Mouse (Mus musculus): ENCODE results near the gene Wdr17.
"Not testable (repeated sequence)": the region's sequence is repeated elsewhere in the genome, so short reads cannot be mapped to it uniquely, and the experiment has no call there.

The Wdr17 gene

GRCm38 (mm10) chr8:54791858-54792698 is 94.9 kb downstream of the Wdr17 start:
- no peak for DNase-seq (ENCODE audit: low spot score in 2 of 2)

GRCm38 (mm10) chr8:54780134-54780942 is 106.6 kb downstream of the Wdr17 start:
- DNase-seq (ENCODE audit: low spot score in 2 of 2), result peak in 1 of 2 experiments; percentile 15

DNA sequence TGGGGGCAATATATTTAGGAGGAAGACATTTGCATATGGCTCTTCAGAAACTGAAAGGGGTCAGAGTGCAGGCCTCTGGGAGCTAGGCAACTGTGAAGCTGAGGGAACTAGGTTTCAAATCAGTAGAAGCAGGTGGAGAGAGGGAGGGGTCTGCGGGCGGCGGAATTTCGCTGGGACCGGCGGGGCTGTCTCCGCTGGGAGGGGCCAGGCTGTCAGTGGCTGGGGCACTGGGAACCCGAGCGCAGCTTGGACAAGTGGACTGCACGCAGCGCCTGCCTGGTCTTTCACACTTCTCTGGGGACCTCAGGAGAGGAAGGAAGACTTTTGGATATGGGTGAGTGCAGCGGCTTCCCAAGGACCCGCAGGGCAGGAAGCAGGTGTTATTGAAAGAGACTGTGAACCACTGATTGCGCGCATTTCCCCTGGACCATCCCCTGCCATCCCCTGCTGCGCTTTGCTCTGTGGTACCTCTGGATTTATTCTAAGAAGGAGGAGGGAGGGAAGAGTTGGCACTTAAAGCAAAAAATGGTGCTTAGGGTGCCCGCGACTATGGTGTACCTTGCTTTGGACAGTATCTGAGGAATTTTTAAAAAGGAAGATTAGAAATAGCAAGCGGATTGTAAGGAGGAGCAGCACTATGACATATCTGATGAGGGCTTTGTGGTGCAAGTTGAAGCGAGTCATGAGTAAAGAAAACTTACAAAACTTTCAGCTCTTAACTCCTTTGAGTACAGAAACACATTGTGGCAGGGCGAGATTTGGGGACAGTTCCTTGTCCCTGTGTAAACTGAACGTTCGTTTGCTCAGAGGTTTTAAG is 107.5 kb downstream of the Wdr17 start:
- DNase-seq (ENCODE audit: low spot score in 2 of 2), result peak in 1 of 2 experiments; percentile 14

DNA sequence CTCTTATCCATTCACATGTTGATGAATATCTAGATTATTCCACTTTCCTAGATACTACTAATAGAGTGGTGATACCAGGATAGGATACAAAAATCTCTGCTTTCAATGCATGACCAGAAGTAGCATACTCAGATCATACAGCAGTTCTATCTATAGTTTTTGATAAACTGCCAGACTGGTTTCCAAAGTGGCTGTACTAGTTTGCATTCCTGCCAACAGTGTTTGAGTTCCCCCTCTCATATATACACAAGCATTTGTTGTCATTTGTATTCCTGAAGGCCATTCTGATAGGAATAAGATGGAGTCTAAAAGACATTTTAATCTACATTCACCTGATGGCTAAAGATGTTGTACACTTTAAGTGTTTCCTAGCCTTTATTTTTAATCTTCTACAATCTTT is 110.0 kb downstream of the Wdr17 start:
- no peak for DNase-seq (ENCODE audit: low spot score in 2 of 2)

DNA sequence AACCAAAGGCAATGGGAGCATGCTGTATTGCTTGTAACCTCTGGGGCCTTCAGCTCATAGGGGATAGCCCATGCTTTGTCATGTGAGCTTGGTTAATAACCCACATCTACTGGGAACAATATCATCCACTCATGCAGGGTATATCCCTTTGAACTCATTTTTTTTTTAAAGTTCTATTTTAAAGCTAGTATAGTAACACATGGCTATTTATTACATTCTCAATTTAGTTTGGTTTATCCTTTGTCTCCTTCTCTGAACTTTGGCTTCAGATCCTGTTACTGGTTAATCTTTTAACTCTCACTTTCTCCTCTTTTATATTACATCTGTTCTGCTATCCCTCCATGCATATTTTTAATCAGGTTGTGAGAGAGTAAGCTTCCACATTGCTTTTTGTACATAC is 110.7 kb downstream of the Wdr17 start:
- DNase-seq (ENCODE audit: low spot score in 2 of 2), result no peak

DNA sequence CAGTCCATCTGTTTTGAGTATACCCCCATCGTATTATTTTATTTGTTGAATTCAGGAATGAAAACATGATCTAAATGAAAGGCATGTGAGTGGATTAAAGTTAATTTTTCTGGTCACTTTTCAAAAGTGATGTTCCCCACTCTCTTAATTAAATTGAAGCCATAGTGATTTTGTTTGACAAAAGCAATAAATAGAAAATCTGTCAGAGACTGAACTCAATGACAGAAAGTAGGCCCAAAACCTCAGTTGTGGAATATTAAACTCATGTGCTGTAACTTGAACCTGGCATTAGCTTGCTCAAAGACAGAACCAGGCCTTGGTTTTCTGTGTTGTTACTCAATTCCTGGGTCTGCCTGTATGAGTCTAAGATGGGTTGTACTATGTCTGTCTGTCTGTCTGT is 129.3 kb downstream of the Wdr17 start:
- no peak for DNase-seq (ENCODE audit: low spot score in 2 of 2)

DNA sequence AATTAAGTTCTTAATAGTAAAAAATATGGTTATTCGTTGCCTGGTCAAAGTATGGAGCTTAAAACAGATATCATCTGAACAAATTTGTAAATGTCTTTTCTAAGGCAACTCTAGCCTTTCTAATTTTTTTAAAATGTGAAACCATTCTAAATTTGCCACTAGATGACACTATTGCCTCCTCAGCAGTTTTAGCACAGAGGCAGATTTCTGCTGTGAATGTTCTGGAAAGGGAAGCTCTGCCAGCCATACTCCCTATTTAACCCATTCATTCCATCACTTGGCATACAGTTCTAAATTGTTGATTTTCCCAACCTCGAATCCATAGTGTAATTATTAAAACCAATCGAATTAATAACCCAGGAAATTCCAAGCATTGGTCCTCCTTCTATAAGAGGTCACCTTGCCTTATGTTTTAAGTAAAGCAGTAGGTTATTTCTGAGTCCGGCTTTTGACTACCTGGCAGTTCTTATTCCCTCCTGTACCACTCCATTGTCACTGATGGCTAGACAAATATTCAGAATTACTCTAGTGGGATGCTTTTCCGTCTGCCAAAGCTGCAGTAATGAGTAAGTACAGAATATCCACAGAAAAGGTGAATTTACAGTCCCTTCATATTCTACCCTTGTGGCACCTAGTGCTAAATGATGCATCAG is 150.2 kb downstream of the Wdr17 start:
- DNase-seq (ENCODE audit: low spot score in 2 of 2), result no peak

- DNase-seq (ENCODE audit: low spot score in 2 of 2), result no peak
Measured at GRCm38 (mm10) chr8:54724668-54725035, 162.3 kb downstream of the Wdr17 start.

DNA sequence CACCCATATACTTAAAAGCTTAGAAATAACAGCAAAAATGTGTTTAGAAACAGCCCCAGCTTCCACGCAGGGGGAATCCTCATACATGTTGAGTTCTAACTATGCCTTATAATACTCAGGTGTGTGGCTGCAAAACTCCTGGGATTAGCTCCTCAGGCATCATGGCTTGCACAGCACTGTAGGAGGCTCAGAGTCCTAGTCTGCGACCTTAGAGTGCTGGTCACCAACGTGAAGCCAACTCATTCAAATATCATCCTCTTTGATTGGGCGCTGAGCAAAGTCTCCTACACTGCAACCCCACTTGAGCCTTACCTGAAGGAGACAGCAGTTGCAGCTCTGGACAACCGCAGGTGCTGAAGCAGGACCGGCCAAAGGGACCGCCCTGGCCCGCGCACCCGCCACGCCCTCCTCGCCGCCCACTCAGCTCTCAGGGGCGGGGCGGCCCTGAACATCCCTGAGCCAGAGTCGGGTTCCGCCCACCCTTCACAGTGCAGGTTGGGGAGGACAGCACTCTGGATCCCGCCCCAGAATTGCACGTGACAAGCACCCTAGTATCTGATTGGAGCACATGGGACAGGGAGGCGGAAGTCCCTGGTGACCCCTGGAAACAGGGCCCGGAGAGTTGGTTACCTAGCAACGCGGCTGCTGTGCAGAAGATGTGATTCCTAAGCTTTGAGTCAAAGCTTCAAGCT is 162.9 kb downstream of the Wdr17 start:
- peak; percentile 6 to 61 for DNase-seq (ENCODE audit: low spot score in 2 of 2)

- no peak for DNase-seq (ENCODE audit: low spot score in 2 of 2)
Measured at GRCm38 (mm10) chr8:54718515-54718914, 168.5 kb downstream of the Wdr17 start.

- no peak for DNase-seq (ENCODE audit: low spot score in 2 of 2)
Measured at GRCm38 (mm10) chr8:54705743-54706142, 181.2 kb downstream of the Wdr17 start.

GRCm38 (mm10) chr8:54671806-54672205 is 215.2 kb downstream of the Wdr17 start:
- no peak for DNase-seq (ENCODE audit: low spot score in 2 of 2)

DNA sequence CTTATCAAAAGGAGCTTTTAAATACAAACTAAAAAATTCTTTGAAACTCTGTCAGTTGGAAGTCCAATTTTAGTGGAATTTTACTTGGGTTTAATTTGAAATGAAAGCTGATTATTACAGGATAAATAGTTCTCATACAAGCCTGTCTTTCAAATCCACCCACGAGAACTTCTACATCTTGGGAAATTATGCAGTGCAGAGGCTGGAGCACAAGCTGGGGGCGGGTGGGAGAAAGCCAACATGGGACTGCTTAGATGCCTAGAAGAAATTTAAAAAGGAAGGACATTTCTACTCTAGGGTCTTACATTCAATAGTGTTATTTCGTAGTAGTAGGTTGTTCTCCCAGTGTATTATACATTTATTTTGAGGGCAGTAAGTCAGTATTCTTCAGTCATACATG is 219.2 kb downstream of the Wdr17 start:
- DNase-seq (ENCODE audit: low spot score in 2 of 2), result no peak

DNA sequence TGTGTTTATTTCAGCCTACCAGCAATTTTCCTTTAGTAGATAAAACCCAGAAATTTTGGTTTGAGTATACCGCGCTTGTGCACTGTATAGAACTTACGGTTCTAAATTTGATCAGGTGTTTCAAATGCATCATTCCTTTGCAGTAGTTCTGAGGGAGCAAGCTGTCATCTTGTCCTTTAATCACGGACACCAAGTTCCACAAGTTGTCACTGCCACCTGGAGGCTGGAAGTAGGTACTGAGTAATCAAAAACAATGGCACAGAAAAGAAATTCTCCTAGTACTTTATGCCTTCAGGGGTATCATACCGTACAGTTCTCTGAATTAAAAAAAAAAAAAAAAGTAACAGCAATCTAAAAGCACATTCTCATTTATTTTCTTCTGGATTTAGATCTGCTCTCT is 226.3 kb downstream of the Wdr17 start:
- peak in 1 of 2 experiments; percentile 23 for DNase-seq (ENCODE audit: low spot score in 2 of 2)

GRCm38 (mm10) chr8:54659703-54660102 is 227.3 kb downstream of the Wdr17 start:
- no peak for DNase-seq (ENCODE audit: low spot score in 2 of 2)

DNA sequence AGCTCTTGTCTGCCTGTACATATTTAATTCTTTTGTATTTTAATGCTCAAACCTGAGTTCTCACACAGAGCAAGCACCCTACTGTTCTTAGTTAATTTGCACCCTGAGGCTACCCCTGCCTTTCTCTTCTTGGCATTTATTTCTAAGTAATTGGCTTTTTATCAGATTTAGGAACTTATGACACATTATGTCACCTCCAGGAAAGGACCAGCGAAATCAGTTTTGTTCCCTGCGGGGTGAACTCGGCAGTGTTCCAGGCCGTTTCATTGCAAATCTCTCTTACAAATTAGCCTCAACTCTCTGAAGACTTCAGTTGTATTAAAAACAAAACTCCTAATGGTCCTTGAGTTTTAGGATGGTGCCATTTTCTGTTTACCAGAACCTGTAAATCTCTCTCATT is 248.3 kb downstream of the Wdr17 start:
- no peak for DNase-seq (ENCODE audit: low spot score in 2 of 2)

GRCm38 (mm10) chr8:54616710-54617109 is 270.3 kb downstream of the Wdr17 start:
- not testable (repeated sequence) for DNase-seq (ENCODE audit: low spot score in 2 of 2)

GRCm38 (mm10) chr8:54610238-54610637 is 276.7 kb downstream of the Wdr17 start:
- no peak for DNase-seq (ENCODE audit: low spot score in 2 of 2)

- DNase-seq (ENCODE audit: low spot score in 2 of 2), result no peak
Measured at GRCm38 (mm10) chr8:54609336-54609735, 277.6 kb downstream of the Wdr17 start.

- no peak for DNase-seq (ENCODE audit: low spot score in 2 of 2)
Measured at GRCm38 (mm10) chr8:54603440-54603839, 283.5 kb downstream of the Wdr17 start.

DNA sequence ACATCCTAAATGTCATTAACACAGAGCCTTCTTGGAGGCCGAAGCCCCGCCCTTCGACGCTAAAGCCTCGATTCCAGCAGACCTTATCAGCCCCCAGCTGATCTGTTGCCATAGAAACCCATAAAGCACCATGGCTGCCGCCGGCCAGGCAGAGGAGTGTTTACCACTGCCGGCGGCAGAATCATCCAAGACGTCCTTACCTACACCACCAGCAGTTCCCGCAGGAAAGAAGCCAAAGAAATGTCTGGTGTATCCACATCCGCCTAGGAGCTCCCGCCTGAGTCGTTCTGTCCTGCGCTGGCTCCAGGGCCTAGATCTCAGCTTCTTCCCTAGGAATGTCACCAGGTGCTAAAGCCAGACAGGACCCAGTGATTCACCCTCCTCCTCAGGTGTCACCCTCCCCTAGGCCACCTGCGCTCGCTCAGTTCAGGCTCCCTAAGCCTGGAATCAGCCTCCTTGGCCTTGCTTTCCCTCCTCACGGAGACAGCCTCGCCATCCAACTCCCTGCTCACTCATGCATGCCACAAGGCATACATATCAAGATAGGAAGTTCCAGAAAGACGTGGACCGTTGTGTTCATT is 286.2 kb downstream of the Wdr17 start, which contains the start of gene Spata4:
Gene Spata4 (plus strand): TSS at position 111 of the 581 bp plus-strand sequence.
- no peak for DNase-seq (ENCODE audit: low spot score in 2 of 2)
